Mouse (Mus musculus) forebrain, postnatal 0 days (tissue): ENCODE data around the gene Rtf2. TPM values are rescaled to one million over a fixed set of nuclear protein-coding genes. Genes with fewer than 3 reads are reported as not detected.

ENCODE experiments used
- ATAC-seq: fragments of 200-750 bp; cut with Nextera tagmentation; 2 replicates; pipeline ENCODE4 v1.8.0; 2017; ENCODE audit warnings: mild to moderate bottlenecking, moderate library complexity
- DNase-seq: peaks from one replicate; pipeline ENCODE4 v3.0.0-alpha.2; 2015
- H3K27ac ChIP-seq: fragments of 300-500 bp; sonication (generic); 2 replicates; pipeline ENCODE4 v1.5.1; 2014; ENCODE audit warnings: low read depth, mild to moderate bottlenecking, antibody characterized with exemption, low read length, moderate library complexity, mixed read lengths
- H3K27me3 ChIP-seq: fragments of 300-500 bp; sonication (generic); 2 replicates; pipeline ENCODE4 v1.6.1; 2014; ENCODE audit warnings: mild to moderate bottlenecking, low read length, mixed read lengths; ENCODE audit not compliant: insufficient read depth
- H3K36me3 ChIP-seq: fragments of 300-500 bp; sonication (generic); 2 replicates; pipeline ENCODE4 v1.6.1; 2014; ENCODE audit warnings: mild to moderate bottlenecking, moderate library complexity; ENCODE audit not compliant: insufficient read depth
- H3K4me1 ChIP-seq: fragments of 300-500 bp; sonication (generic); 2 replicates; pipeline ENCODE4 v1.6.1; 2014; ENCODE audit warnings: antibody characterized with exemption; ENCODE audit not compliant: insufficient read depth
- H3K4me2 ChIP-seq: fragments of 300-500 bp; sonication (generic); 2 replicates; pipeline ENCODE4 v1.6.1; 2014; ENCODE audit warnings: low read depth, mild to moderate bottlenecking, moderate library complexity
- H3K4me3 ChIP-seq: fragments of 300-500 bp; sonication (generic); 2 replicates; pipeline ENCODE4 v1.5.1; 2014; ENCODE audit warnings: low read depth, low read length, mixed read lengths
- H3K9ac ChIP-seq: fragments of 300-500 bp; sonication (generic); 2 replicates; pipeline ENCODE4 v1.6.1; 2014; ENCODE audit warnings: mild to moderate bottlenecking
- H3K9me3 ChIP-seq: fragments of 300-500 bp; sonication (generic); 2 replicates; pipeline ENCODE4 v1.6.1; 2016; ENCODE audit warnings: low read length
- CTCF ChIP-seq: sonication (generic); IDR thresholded peaks from 2 replicates; pipeline ENCODE4 v1.5.1; 2016; ENCODE audit warnings: antibody characterized with exemption, control low read depth, low read depth
- WGBS: fragments of 180-500 bp; shearing (Covaris S2); extraction: QIAGEN DNeasy Blood & Tissue Kit; methylation state at CpG from one replicate; pipeline ENCODE4 v1.1.7; 2014; 5-methylcytosine and 5-hydroxymethylcytosine counted together
- polyA plus RNA-seq: library from polyadenylated mRNA; unstranded; fragments of >200 nt; fragmentation: Nextera tagmentation; extraction: Ambion mirVana; gene quantifications from 2 replicates; pipeline ENCODE4 v1.2.1, GENCODE M21; 2015
- total RNA-seq: library from RNA; depleted of rRNA; stranded (reverse); fragments of >200 nt; gene quantifications from 2 replicates; pipeline ENCODE4 v1.2.3, GENCODE M21; 2014; rRNA removed

Gene Rtf2
- total and polyA plus RNA-seq, 2 experiments from 2014 or later, result 84.0 to 99.6 TPM

- no peak for TF ChIP-seq CTCF
- H3K9ac ChIP-seq, result no peak overlapping the region
- no peak for ATAC-seq
- no peak for DNase-seq
- H3K9me3 ChIP-seq, result no peaks in the 10 kb centered on the region
- H3K4me2 ChIP-seq, result no peak overlapping the region
- no peaks in the 10 kb centered on the region for H3K27me3 ChIP-seq
- no peak overlapping the region for H3K4me3 ChIP-seq
- H3K4me1 ChIP-seq, result no peaks in the 10 kb centered on the region
- WGBS, result 62% methylated on average over 7 of the region's 7 CpGs
- no peaks in the 10 kb centered on the region for H3K36me3 ChIP-seq
- no peak overlapping the region for H3K27ac ChIP-seq
Observed at GRCm38 (mm10) chr2:172500752-172501316, 60.5 kb downstream of the Rtf2 start.

- H3K4me3 ChIP-seq, result no peak overlapping the region
- ATAC-seq (no peak; the same call in 1 of the 2 replicates), DNase-seq (peak; percentile 71)
- no peak overlapping the region for H3K9ac ChIP-seq
- no peaks in the 10 kb centered on the region for H3K9me3 ChIP-seq
- H3K36me3 ChIP-seq, result no peaks in the 10 kb centered on the region
- no peaks in the 10 kb centered on the region for H3K4me1 ChIP-seq
- H3K4me2 ChIP-seq, result no peak overlapping the region
- 9% methylated on average over 4 of the region's 4 CpGs for WGBS
- no peak overlapping the region for H3K27ac ChIP-seq
- H3K27me3 ChIP-seq, result no peaks in the 10 kb centered on the region
- peak; percentile 91 for TF ChIP-seq CTCF
Observed at GRCm38 (mm10) chr2:172501341-172501740, 61.0 kb downstream of the Rtf2 start.

DNA sequence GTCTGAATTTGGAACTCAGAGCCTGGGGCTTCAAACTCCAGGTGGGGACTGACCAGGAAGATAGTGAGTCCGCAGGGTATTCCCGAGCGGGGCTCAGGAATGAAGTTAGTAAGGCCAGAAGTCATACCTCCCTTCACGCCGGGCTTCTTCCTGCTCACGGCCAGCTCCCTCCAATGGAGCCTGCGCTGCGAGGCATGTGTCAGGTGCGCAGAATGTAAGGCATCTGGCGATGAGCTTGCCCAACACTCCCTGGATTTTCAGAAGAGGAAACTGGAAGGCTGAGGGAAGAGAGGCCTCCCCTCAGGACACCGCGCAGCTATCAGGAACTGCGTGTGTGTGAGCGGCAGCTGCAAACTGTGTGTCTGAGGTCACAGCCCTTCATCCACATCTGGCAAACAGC lies 61.8 kb downstream of the Rtf2 start:
- no peak for DNase-seq
- Histone ChIP-seq H3K27me3 (no peaks in the 10 kb centered on the region), H3K27ac (no peak overlapping the region), H3K4me1 (no peaks in the 10 kb centered on the region), H3K4me2 (no peak overlapping the region), H3K36me3 (no peaks in the 10 kb centered on the region), H3K9me3 (no peaks in the 10 kb centered on the region), H3K9ac (no peak overlapping the region), H3K4me3 (no peak overlapping the region)
- no peak for TF ChIP-seq CTCF
- no peak for ATAC-seq
- WGBS, result 84% methylated on average over 14 of the region's 14 CpGs

GRCm38 (mm10) chr2:172506121-172506520 lies 65.8 kb downstream of the Rtf2 start:
- DNase-seq, result no peak
- no peaks in the 10 kb centered on the region for H3K9me3 ChIP-seq
- H3K4me1 ChIP-seq, result no peaks in the 10 kb centered on the region
- H3K36me3 ChIP-seq, result no peaks in the 10 kb centered on the region
- H3K4me2 ChIP-seq, result no peak overlapping the region
- no peaks in the 10 kb centered on the region for H3K27me3 ChIP-seq
- H3K4me3 ChIP-seq, result no peak overlapping the region
- no peak for TF ChIP-seq CTCF
- WGBS, result 82% methylated on average over 7 of the region's 7 CpGs
- H3K27ac ChIP-seq, result no peak overlapping the region
- no peak overlapping the region for H3K9ac ChIP-seq
- ATAC-seq, result no peak

GRCm38 (mm10) chr2:172510056-172510712 lies 69.8 kb downstream of the Rtf2 start:
- Histone ChIP-seq H3K4me3 (no peak overlapping the region), H3K9me3 (no peaks in the 10 kb centered on the region), H3K9ac (no peak overlapping the region), H3K4me2 (no peak overlapping the region), H3K27me3 (no peaks in the 10 kb centered on the region), H3K27ac (no peak overlapping the region), H3K4me1 (no peaks in the 10 kb centered on the region), H3K36me3 (no peaks in the 10 kb centered on the region)
- ATAC-seq, result no peak
- whole genome bisulfite sequencing, result 91% methylated on average over 15 of the region's 15 CpGs
- DNase-seq, result no peak
- no peak for TF ChIP-seq CTCF

DNA sequence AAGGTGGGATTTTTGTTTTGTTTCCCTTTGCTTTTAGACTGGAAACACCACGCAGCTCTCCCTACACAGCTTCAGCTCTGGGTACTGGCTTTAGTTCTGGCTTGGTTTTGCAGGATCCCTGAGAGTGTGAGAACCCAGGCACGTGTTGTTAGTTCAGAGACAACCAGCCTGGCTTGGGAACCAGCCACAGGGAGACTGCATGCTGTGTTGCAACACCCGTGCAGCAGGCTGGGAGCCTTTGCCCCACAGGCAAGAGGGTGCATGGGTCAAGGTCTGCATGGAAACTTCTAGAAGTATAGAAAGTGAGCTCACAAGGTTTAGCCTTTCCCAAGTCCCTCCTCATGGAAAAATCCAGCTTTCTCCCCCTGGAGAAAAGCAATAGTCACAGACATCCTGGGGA lies 70.5 kb downstream of the Rtf2 start:
- no peak for TF ChIP-seq CTCF

DNA sequence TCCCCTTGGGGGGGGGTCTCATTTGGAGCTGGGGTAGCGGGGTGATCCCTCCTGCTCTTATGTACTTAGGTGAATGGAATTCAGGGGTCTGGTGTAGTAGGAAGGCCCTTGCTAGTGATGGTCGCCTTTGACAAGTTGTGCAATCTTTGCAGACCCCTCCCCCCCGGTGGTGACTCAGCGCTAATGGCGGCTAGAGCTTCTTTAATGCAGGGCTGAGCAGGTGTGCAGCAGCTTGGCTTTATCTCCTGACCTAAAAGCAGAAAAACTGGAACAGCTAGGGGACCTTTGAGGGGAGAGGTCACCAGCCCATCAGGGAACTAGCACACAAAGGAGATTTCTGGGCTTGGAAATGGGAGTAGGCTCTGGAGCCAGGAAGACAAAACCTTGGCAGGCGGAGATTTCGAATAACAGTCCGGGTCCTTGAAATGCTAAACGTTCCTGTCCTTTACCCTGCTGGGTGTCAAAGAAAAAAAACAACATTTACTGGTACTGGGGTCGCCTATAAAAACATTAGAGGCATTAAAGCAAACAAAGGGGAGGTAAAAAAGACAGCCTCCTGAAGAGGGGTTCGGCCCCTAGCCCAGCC lies 76.1 kb downstream of the Rtf2 start:
- no peak for DNase-seq
- Histone ChIP-seq H3K36me3 (no peaks in the 10 kb centered on the region), H3K9me3 (no peaks in the 10 kb centered on the region), H3K4me2 (no peak overlapping the region), H3K27ac (no peak overlapping the region), H3K9ac (no peak overlapping the region), H3K4me1 (no peaks in the 10 kb centered on the region), H3K27me3 (no peaks in the 10 kb centered on the region), H3K4me3 (no peak overlapping the region)
- TF ChIP-seq CTCF, result no peak
- 29% methylated on average over 11 of the region's 11 CpGs for WGBS
- ATAC-seq, result no peak

More for the DNA sequence above, 70.5 kb downstream of the Rtf2 start:
- Histone ChIP-seq H3K9me3 (no peaks in the 10 kb centered on the region), H3K27ac (no peak overlapping the region), H3K36me3 (no peaks in the 10 kb centered on the region), H3K4me2 (no peak overlapping the region), H3K27me3 (no peaks in the 10 kb centered on the region), H3K4me3 (no peak overlapping the region), H3K9ac (no peak overlapping the region), H3K4me1 (no peaks in the 10 kb centered on the region)
- no peak for ATAC-seq
- 63% methylated on average over 3 of the region's 3 CpGs for WGBS
- no peak for DNase-seq

Other genes starting within 250 kb of the Rtf2 start
- gene Mc3r, start 192.1 kb upstream of the Rtf2 start, total RNA-seq, result 0.31 and 0.86 TPM in 2 replicates
- 0.29 and 0.53 TPM in 2 replicates for gene Mc3r, start 192.1 kb upstream of the Rtf2 start, polyA plus RNA-seq
- gene Fam210b, start 95.0 kb upstream of the Rtf2 start, total RNA-seq, result 14.9 and 17.5 TPM in 2 replicates
- gene Fam210b, start 95.0 kb upstream of the Rtf2 start, polyA plus RNA-seq, result 43.5 and 49.3 TPM in 2 replicates
- 4.7 and 9.2 TPM in 2 replicates for gene Aurka, start 70.0 kb upstream of the Rtf2 start, total RNA-seq
- 8.8 and 10.4 TPM in 2 replicates for gene Aurka, start 70.0 kb upstream of the Rtf2 start, polyA plus RNA-seq
- 30.3 and 37.6 TPM in 2 replicates for gene Cstf1, start 69.9 kb upstream of the Rtf2 start, total RNA-seq
- 28.9 and 29.3 TPM in 2 replicates for gene Cstf1, start 69.9 kb upstream of the Rtf2 start, polyA plus RNA-seq
- 0.08 and 0.24 TPM in 2 replicates for gene Cass4, start 46.8 kb upstream of the Rtf2 start, total RNA-seq
- 0.12 and 0.13 TPM in 2 replicates for gene Cass4, start 46.8 kb upstream of the Rtf2 start, polyA plus RNA-seq
- not detected in 2 replicates for gene Gcnt7, start 18.0 kb downstream of the Rtf2 start, total RNA-seq
- gene Gcnt7, start 18.0 kb downstream of the Rtf2 start, polyA plus RNA-seq, result 0.38 and 0.74 TPM in 2 replicates
- 1.1 and 2.3 TPM in 2 replicates for gene Fam209, start 32.0 kb downstream of the Rtf2 start, total RNA-seq
- gene Fam209, start 32.0 kb downstream of the Rtf2 start, polyA plus RNA-seq, result 0.23 and 0.50 TPM in 2 replicates
- gene Tfap2c, start 109.0 kb downstream of the Rtf2 start, total RNA-seq, result 3.3 and 3.7 TPM in 2 replicates
- 3.7 and 3.9 TPM in 2 replicates for gene Tfap2c, start 109.0 kb downstream of the Rtf2 start, polyA plus RNA-seq